Mouse (Mus musculus): ENCODE results near the gene Kif16b. TPM values are rescaled to one million over a fixed set of nuclear protein-coding genes. Genes with fewer than 3 reads are reported as not detected.

Gene Kif16b
- polyA plus RNA-seq, 1 experiment: not detected

- 66% methylated on average over 2 of the region's 2 CpGs for WGBS
- TF ChIP-seq POLR2A (IDR thresholded peaks at IDR 0.05; ENCODE audit: insufficient read depth, low read depth, low read length): no peak
- TF ChIP-seq CTCF (IDR thresholded peaks at IDR 0.05; ENCODE audit: insufficient read depth, low read depth, low read length): no peak
- no peak overlapping the region for H3K27ac ChIP-seq (ENCODE audit: insufficient read depth, low read depth, low read length)
These were observed 298.1 kb downstream of the Kif16b start for GRCm38 (mm10) chr2:142603210-142603609.

GRCm38 (mm10) chr2:142599235-142599634 lies 302.1 kb downstream of the Kif16b start:
- peaks cover 2% of the 10 kb centered on the region; the same call in 1 of the 2 replicates for H3K4me1 ChIP-seq (ENCODE audit: control insufficient read depth, insufficient read depth, low read length)
- no peak overlapping the region for H3K27ac ChIP-seq (ENCODE audit: insufficient read depth, low read depth, low read length)
- TF ChIP-seq POLR2A (IDR thresholded peaks at IDR 0.05; ENCODE audit: insufficient read depth, low read depth, low read length): no peak
- TF ChIP-seq CTCF (IDR thresholded peaks at IDR 0.05; ENCODE audit: insufficient read depth, low read depth, low read length): no peak
- WGBS: 76% methylated on average over 4 of the region's 4 CpGs
- no peak overlapping the region for H3K4me3 ChIP-seq (ENCODE audit: insufficient read depth, low read depth, low read length)

More at GRCm38 (mm10) chr2:142603210-142603609, 298.1 kb downstream of the Kif16b start:
- H3K4me1 ChIP-seq (ENCODE audit: control insufficient read depth, insufficient read depth, low read length): peaks cover 2% of the 10 kb centered on the region; the same call in 1 of the 2 replicates
- H3K4me3 ChIP-seq (ENCODE audit: insufficient read depth, low read depth, low read length): no peak overlapping the region

GRCm38 (mm10) chr2:142596176-142597170 lies 304.9 kb downstream of the Kif16b start:
- H3K4me3 ChIP-seq (ENCODE audit: insufficient read depth, low read depth, low read length): no peak overlapping the region
- 76% methylated on average over 17 of the region's 17 CpGs for WGBS
- H3K27ac ChIP-seq (ENCODE audit: insufficient read depth, low read depth, low read length): no peak overlapping the region
- H3K4me1 ChIP-seq (ENCODE audit: control insufficient read depth, insufficient read depth, low read length): peaks cover 2% of the 10 kb centered on the region; the same call in 1 of the 2 replicates
- TF ChIP-seq POLR2A (IDR thresholded peaks at IDR 0.05; ENCODE audit: insufficient read depth, low read depth, low read length) (no peak), CTCF (IDR thresholded peaks at IDR 0.05; ENCODE audit: insufficient read depth, low read depth, low read length) (no peak)

GRCm38 (mm10) chr2:142590938-142591337 lies 310.4 kb downstream of the Kif16b start:
- Histone ChIP-seq H3K4me1 (ENCODE audit: control insufficient read depth, insufficient read depth, low read length) (peaks cover 7% of the 10 kb centered on the region; the same call in 1 of the 2 replicates), H3K27ac (ENCODE audit: insufficient read depth, low read depth, low read length) (no peak overlapping the region), H3K4me3 (ENCODE audit: insufficient read depth, low read depth, low read length) (no peak overlapping the region)
- TF ChIP-seq CTCF (IDR thresholded peaks at IDR 0.05; ENCODE audit: insufficient read depth, low read depth, low read length) (no peak), POLR2A (IDR thresholded peaks at IDR 0.05; ENCODE audit: insufficient read depth, low read depth, low read length) (no peak)

- Histone ChIP-seq H3K27ac (ENCODE audit: insufficient read depth, low read depth, low read length) (no peak overlapping the region), H3K4me3 (ENCODE audit: insufficient read depth, low read depth, low read length) (no peak overlapping the region), H3K4me1 (ENCODE audit: control insufficient read depth, insufficient read depth, low read length) (peaks cover 7% of the 10 kb centered on the region; the same call in 1 of the 2 replicates)
- TF ChIP-seq CTCF (IDR thresholded peaks at IDR 0.05; ENCODE audit: insufficient read depth, low read depth, low read length) (no peak), POLR2A (IDR thresholded peaks at IDR 0.05; ENCODE audit: insufficient read depth, low read depth, low read length) (no peak)
- WGBS: 66% methylated on average over 6 of the region's 6 CpGs
These were observed 311.0 kb downstream of the Kif16b start for GRCm38 (mm10) chr2:142590284-142590724.

- Histone ChIP-seq H3K27ac (ENCODE audit: insufficient read depth, low read depth, low read length) (no peak overlapping the region), H3K4me1 (ENCODE audit: control insufficient read depth, insufficient read depth, low read length) (peaks cover 7% of the 10 kb centered on the region; the same call in 1 of the 2 replicates), H3K4me3 (ENCODE audit: insufficient read depth, low read depth, low read length) (no peak overlapping the region)
- 47% methylated on average over 14 of the region's 14 CpGs for WGBS
- TF ChIP-seq POLR2A (IDR thresholded peaks at IDR 0.05; ENCODE audit: insufficient read depth, low read depth, low read length) (no peak), CTCF (IDR thresholded peaks at IDR 0.05; ENCODE audit: insufficient read depth, low read depth, low read length) (no peak)
These were observed 311.7 kb downstream of the Kif16b start for GRCm38 (mm10) chr2:142589403-142590283.

GRCm38 (mm10) chr2:142585845-142586244 lies 315.5 kb downstream of the Kif16b start:
- WGBS: 97% methylated on average over 5 of the region's 5 CpGs
- peaks cover 7% of the 10 kb centered on the region; the same call in 1 of the 2 replicates for H3K4me1 ChIP-seq (ENCODE audit: control insufficient read depth, insufficient read depth, low read length)
- no peak overlapping the region for H3K27ac ChIP-seq (ENCODE audit: insufficient read depth, low read depth, low read length)
- H3K4me3 ChIP-seq (ENCODE audit: insufficient read depth, low read depth, low read length): no peak overlapping the region
- TF ChIP-seq CTCF (IDR thresholded peaks at IDR 0.05; ENCODE audit: insufficient read depth, low read depth, low read length) (no peak), POLR2A (IDR thresholded peaks at IDR 0.05; ENCODE audit: insufficient read depth, low read depth, low read length) (no peak)

- no peak overlapping the region for H3K27ac ChIP-seq (ENCODE audit: insufficient read depth, low read depth, low read length)
- 94% methylated on average over 11 of the region's 11 CpGs for WGBS
- TF ChIP-seq CTCF (IDR thresholded peaks at IDR 0.05; ENCODE audit: insufficient read depth, low read depth, low read length) (no peak), POLR2A (IDR thresholded peaks at IDR 0.05; ENCODE audit: insufficient read depth, low read depth, low read length) (no peak)
- H3K4me1 ChIP-seq (ENCODE audit: control insufficient read depth, insufficient read depth, low read length): peaks cover 7% of the 10 kb centered on the region; the same call in 1 of the 2 replicates
- no peak overlapping the region for H3K4me3 ChIP-seq (ENCODE audit: insufficient read depth, low read depth, low read length)
These were observed 316.2 kb downstream of the Kif16b start for GRCm38 (mm10) chr2:142584851-142585737.

Data from olfactory bulb, adult 2 months (tissue).